Mouse (Mus musculus) erythroblast, adult 5-6 weeks (primary cell): Measurements from ENCODE around the gene Tent4b. TPM values are rescaled to one million over a fixed set of nuclear protein-coding genes. Genes with fewer than 3 reads are reported as not detected.

Source experiments
- ATAC-seq: replicated peaks from 2 replicates; pipeline ENCODE4 v1.8.0; 2016; ENCODE audit warnings: moderate number of reproducible peaks, mild to moderate bottlenecking, moderate TSS enrichment, inconsistent platforms; ENCODE audit not compliant: poor library complexity, low FRiP score, severe bottlenecking
- total RNA-seq, 2 experiments: library from RNA; stranded (forward) in 1 of 2; stranded (reverse) in 1 of 2; fragments of 150-400 nt in 1 of 2; fragments of 200-764, 138-1000 nt in 1 of 2; gene quantifications; 2 replicates each; pipeline versions ENCODE4 v1.2.3 to v1.2.4; 2015 to 2017; ENCODE audit warnings: low replicate concordance in 2 of 2

The Tent4b gene
- total RNA-seq, 2 experiments from 2014 or later: 12.3 to 15.5 TPM

DNA sequence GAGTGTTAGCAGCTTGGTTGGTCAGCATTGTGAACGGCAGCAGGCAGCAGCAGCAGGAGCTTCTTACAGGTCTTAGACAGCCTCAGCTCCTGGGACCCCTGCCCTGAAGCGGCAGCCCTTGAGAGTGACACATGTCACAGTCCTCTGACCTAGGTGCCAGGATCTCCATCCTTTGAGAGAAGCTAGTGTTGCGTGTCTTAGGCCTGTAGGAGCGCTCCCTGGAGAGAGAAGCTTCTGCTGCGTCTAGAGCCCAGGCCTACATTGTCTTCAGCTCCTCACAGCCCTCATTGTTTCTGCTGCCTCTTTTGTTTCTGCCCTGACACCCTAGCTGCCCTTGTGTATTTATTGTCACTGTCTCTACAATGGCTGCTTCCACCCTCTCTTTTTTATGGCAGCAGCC is 26.3 kb downstream of the Tent4b start:
- ATAC-seq: no peak

DNA sequence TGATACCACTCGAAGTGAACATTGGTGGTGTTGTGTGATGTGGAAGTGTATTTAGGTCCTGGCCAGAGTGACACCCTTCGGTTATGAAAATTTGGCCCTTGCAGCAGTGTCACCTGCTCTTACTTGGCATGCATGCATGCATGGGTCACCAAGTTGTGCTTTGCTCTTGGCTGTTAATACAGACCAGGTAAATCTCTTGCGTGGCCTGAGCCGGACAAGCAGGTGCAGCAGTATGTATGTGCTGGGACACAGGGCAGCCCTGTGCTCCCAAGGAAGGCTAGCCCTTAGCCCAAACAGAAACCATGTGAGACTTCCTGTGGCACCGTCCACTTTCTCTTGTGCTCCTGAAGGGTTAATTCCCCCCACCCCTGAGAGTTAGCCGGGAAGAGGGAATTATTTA is 28.8 kb downstream of the Tent4b start:
- ATAC-seq: no peak

GRCm38 (mm10) chr8:88228286-88228685 is 29.3 kb downstream of the Tent4b start:
- ATAC-seq: no peak

DNA sequence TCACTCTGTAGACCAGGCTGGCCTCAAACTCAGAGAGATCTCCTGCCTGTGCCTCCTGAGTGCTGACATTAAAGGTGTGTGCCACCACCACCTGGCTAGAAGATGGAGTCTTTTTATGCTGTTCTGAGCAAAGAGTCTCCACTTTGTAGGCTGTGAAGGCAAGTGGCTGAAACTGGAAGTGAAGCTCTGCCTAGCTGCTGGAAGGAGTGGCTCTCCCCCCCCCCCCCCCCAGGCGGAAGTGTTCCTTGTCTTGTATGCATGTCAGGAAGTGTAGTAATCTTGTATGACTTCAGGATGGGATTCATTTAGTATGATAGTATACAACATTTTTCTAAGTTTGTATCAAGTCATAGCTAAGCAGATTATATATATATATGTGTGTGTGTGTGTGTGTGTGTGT is 29.8 kb downstream of the Tent4b start:
- ATAC-seq: no peak

- ATAC-seq: no peak
Measured at GRCm38 (mm10) chr8:88236666-88237065, 37.7 kb downstream of the Tent4b start.

DNA sequence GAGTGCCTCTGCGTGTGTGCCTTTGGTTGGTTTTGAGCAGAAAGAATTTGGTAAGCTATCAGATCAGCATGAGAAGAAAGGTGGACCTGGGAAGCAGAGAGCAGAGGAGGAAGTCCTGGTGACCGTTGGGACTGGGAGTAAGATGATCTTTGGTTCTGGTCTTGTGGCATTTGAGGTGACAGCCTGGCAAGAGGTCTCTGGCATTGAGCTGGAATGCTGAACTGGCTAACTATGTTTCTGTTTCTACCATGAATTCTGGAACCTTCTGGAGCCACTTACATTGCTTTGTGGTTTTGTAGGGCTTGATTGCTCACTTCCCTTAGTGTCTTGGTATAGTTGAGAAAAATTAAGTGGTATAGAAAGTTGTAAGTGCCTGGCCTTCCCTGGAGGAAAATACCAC is 38.6 kb downstream of the Tent4b start:
- ATAC-seq: no peak

GRCm38 (mm10) chr8:88239277-88239676 is 40.3 kb downstream of the Tent4b start:
- no peak for ATAC-seq

- ATAC-seq: no peak
Measured at GRCm38 (mm10) chr8:88241871-88242270, 42.9 kb downstream of the Tent4b start.

DNA sequence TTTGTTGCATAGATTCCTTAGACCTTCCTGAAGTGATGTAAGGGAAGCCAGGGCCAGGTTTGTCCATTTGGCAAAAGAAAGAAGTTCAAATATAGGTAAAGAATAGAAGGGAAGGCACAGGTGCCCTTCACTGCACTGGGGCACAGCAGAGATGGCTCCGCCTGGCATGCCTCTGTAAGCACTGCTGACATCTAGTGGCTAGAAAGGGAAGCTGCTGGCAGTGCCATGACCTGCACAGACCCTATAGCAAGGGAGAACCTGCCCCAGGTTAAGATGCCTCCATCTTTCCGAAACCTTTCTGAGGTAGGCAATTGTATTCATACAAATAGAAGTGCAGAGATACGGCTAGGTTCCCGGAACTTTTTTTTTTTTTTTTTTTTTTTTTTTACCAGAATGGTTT is 45.3 kb downstream of the Tent4b start:
- ATAC-seq: peak; percentile 94

- ATAC-seq: 0 out of 2 replicates have a peak, but pooled peaks have one; percentile 50
Measured at GRCm38 (mm10) chr8:88252791-88253190, 53.8 kb downstream of the Tent4b start.

DNA sequence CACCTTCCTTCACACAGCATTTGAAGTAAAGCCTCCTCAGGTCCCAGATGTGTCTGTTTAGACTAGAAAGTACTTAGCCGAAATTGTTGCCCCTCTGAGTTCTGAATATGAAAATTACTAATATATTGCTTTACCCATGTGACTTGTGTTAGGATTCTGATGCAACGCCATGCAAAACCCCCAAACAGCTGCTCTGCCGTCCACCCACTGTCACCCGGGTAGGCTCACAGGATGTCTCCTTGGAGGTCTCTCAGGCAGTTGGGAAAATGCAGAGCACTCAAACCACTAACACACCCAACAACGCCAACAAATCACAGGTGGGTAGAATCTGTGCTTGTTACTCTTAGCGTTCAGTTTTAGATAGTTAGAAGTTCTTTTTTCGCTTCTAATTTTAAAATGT is 55.9 kb downstream of the Tent4b start:
- ATAC-seq: no peak

GRCm38 (mm10) chr8:88258024-88258423 is 59.0 kb downstream of the Tent4b start:
- ATAC-seq: no peak

DNA sequence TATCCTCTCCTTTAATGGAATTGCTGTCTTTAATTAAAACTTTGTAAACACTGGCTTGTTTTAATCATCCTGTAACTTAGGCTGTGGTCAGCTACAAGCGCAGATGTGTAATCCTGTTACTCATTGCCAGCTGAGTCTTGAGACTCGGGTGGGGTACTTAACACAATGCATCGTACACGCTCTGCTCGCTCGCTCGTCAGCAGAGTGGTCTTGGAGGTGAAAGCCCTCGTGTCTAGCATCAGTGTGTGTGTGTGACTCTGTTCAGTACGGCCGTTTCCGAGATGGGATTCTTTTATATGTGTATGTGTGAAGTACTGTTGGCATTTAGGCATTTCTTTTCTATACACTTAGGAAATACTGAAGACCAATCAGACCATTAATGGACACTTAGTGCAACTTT is 59.5 kb downstream of the Tent4b start:
- no peak for ATAC-seq

DNA sequence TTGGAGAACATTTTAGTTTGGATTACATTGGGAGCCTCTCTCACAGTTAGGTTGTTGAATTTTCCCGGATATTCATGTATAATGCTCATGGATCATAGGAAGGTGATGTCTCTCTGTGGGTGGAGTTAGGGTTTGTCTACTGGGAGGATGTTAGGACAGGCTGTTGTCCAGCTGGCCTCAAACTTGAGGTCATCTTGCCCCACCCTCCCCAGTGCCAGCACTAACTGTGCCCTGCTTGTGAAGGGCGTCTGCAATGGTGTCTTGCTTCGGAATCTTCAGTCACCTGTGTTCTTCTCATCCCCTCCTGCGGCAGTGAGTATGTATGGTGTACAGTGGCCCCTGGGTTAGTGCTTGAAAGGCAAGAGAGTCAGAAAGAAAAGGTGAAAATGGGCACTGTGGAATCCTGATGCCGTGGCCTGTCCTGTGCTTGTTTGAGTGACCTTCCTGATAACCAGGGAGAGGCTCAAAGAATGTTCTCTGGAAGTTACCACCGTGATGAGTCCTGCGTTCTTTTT is 61.5 kb downstream of the Tent4b start:
- no peak for ATAC-seq

GRCm38 (mm10) chr8:88262831-88263635 is 64.0 kb downstream of the Tent4b start:
- no peak for ATAC-seq

- ATAC-seq: no peak
Measured at GRCm38 (mm10) chr8:88265511-88265910, 66.5 kb downstream of the Tent4b start.

GRCm38 (mm10) chr8:88266170-88266800 is 67.3 kb downstream of the Tent4b start:
- ATAC-seq: peak; percentile 75; the same call in 1 of the 2 replicates

DNA sequence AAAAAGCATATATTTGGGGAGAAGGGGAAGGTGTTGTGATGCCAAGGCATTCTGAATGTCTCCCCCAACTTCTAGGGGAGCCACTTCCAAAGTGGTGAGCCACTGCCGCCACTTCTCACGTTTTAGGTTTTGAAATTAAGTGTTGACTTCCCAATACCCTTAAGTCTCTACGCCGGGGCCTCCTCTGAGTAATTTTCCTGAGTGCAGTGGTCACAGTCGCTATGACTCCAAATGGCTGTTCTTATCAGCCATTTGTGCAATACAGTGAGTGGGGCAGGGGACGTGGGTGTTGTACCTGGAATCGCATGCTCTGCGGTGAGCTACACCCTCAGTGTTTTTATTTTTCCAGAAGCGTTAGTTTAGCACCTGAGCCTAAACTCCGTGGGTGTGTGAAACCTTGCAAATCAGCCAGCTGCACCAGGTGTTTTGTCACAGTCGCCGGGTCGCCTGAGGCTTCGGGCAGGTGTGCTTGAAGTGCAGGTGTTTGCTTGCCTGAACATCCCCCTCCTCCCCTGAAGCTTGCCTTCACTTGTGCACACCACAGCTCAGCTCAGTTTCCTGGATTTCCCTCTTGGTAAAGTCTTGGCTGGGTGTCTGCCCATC is 67.9 kb downstream of the Tent4b start:
- no peak for ATAC-seq

- no peak for ATAC-seq
Measured at GRCm38 (mm10) chr8:88269107-88269875, 70.3 kb downstream of the Tent4b start.

- no peak for ATAC-seq
Measured at GRCm38 (mm10) chr8:88270086-88270485, 71.1 kb downstream of the Tent4b start.
